Mouse (Mus musculus): Measurements from ENCODE around the gene Pa2g4. TPM values are rescaled to one million over a fixed set of nuclear protein-coding genes. Genes with fewer than 3 reads are reported as not detected.

Pa2g4 gene
- polyA plus RNA-seq (2015; fragmentation: Nextera tagmentation; extraction: Ambion mirVana): 97.4 and 109 TPM in 2 replicates

DNA sequence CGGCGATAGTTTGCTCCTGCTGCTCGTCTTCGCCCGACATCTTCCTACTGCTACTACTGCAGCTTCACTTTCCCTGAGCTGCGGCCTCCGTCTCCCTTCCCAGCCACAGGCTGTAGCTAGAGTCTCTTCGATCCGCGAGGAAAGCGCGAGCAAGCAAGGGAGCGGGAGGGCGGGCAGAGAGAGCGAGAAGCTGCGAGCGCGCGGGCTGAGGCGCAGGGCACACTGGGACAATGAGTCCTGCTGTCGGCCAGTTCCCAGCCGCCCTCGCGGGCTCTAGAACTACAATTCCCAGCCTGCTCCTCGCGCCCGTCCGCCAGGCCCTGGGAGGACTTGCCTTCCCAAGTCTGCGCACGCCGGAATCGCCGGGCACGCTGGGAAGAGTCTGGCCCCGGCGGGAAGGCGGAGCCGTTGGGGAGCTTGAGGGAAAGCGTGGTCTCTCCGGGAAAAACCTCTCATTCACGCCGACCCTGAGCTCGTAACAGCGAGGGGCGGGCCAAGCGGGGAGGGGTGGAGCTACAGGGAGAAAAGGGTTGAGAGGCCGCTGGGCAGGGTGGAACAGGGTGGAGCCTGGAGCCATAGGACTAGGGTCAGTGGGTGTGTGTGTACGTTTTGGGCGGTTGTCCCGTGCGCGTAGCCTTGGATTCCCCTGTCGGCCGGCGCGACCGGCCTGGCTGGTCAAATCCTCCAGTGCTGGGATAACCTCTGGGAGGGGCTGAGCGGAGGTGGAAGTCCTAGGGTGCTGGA, at the start of gene Pa2g4:
Gene Pa2g4 (minus strand): TSS at position 200 of the 744 bp plus-strand sequence.

GRCm38 (mm10) chr10:128589464-128590192, 23.8 kb upstream of the Pa2g4 start, which contains the start of gene Erbb3:
Gene Erbb3, minus strand, starts transcription at chr10:128589652.

DNA sequence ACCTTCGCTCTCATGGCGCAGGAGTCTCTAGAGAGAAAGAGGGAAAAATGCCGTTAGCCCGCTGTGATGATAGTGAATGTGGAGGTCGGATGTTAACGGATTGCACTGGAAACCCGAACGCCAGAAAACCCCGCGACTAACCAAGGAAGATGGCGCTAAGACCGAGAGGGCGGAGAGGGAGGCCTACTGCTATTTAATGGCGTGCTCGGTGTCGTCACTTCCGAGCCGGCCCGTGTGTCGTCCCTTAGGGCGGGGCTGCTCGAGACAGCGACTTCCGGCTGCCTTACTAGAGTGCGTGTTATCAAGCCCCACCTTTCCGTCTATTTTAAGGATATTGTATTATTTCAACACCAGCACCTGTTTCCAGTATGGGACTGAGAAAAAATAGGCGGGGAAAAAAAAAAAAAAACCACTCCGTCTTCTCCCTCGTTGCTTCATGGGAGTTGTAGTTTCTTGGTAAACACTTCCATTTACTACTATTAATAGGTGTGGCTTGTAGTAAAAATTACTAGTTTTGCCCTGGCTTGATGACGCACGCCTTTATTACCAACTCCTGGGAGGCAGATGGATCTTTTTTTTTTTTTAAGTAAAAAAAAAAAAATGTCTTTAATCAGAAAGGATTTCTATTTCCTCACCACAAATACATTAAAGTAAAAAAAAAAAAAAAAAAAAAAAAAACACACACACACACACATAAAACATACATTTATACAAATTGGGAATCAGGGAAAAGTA, 16.7 kb downstream of the Pa2g4 start, which contains the start of gene Rpl41:
Gene Rpl41 (minus strand): TSS at position 359 of the 735 bp plus-strand sequence.

DNA sequence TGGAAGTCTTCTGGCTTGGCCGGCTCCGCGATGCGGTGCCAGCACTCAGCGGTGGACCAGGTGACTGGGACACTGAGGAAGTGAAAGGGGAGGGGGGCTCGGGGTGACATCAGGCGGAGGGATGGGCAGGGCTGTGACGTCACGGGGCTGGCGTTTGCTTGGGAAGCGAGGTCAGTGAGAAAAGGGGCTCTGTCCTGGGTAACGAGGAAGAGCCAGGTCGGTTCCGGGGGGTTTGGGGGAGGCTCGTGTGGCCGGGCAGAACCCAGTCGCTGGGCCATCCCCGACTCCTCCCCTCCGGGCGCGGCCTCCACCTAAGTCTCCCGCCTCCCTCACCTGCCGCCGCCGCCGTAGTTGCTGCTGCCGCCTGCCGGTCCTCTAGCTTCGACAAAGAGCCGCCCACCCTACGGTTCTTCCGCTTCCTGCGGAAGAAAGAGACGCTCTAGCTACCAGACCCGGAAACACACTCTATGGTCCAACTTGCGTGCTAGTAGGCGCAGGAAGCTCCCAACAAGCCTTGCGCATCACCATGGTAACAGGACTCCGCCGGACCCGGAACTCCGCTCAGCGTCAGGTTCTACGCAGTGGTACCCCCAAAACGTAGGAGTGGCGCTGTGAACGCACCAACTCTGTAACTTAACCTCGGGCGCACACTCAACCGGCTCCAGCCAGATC, 18.3 kb downstream of the Pa2g4 start, which contains the start of gene Zc3h10:
Gene Zc3h10 (minus strand): TSS at position 414 of the 672 bp plus-strand sequence.

GRCm38 (mm10) chr10:128525671-128526308, 40.0 kb downstream of the Pa2g4 start, which contains the start of gene Esyt1:
Gene Esyt1, minus strand, starts transcription at chr10:128525871.

Small RNA genes within 50 kb of the gene (microRNA-seq; reads per million reads assigned to microRNA genes)
- gene Gm47275: not detected
- gene Mir6916: not detected
- not detected for gene Mir6917

Other genes with a start within 250 kb of the Pa2g4 start
- 196 and 205 TPM in 2 replicates for gene Cnpy2, start 243.5 kb downstream of the Pa2g4 start, polyA plus RNA-seq (2015; fragmentation: Nextera tagmentation; extraction: Ambion mirVana)
- 251 and 275 TPM in 2 replicates for gene Cs, start 228.3 kb downstream of the Pa2g4 start, polyA plus RNA-seq (2015; fragmentation: Nextera tagmentation; extraction: Ambion mirVana)
- gene Coq10a, start 197.0 kb downstream of the Pa2g4 start, polyA plus RNA-seq (2015; fragmentation: Nextera tagmentation; extraction: Ambion mirVana): 53.4 and 56.3 TPM in 2 replicates
- gene Ankrd52, start 188.9 kb downstream of the Pa2g4 start, polyA plus RNA-seq (2015; fragmentation: Nextera tagmentation; extraction: Ambion mirVana): 10.7 and 13.3 TPM in 2 replicates
- 0.67 and 1.3 TPM in 2 replicates for gene Slc39a5, start 164.8 kb downstream of the Pa2g4 start, polyA plus RNA-seq (2015; fragmentation: Nextera tagmentation; extraction: Ambion mirVana)
- gene Nabp2, start 154.5 kb downstream of the Pa2g4 start, polyA plus RNA-seq (2015; fragmentation: Nextera tagmentation; extraction: Ambion mirVana): 145 TPM in 2 replicates
- gene Rnf41, start 154.3 kb downstream of the Pa2g4 start, polyA plus RNA-seq (2015; fragmentation: Nextera tagmentation; extraction: Ambion mirVana): 65.5 and 72.9 TPM in 2 replicates
- 93.1 and 115 TPM in 2 replicates for gene Smarcc2, start 106.7 kb downstream of the Pa2g4 start, polyA plus RNA-seq (2015; fragmentation: Nextera tagmentation; extraction: Ambion mirVana)
- gene Myl6, start 71.8 kb downstream of the Pa2g4 start, polyA plus RNA-seq (2015; fragmentation: Nextera tagmentation; extraction: Ambion mirVana): 1,126 and 1,148 TPM in 2 replicates
- 8.3 and 8.4 TPM in 2 replicates for gene Myl6b, start 67.3 kb downstream of the Pa2g4 start, polyA plus RNA-seq (2015; fragmentation: Nextera tagmentation; extraction: Ambion mirVana)
- 16.5 and 17.8 TPM in 2 replicates for gene Esyt1, start 40.1 kb downstream of the Pa2g4 start, polyA plus RNA-seq (2015; fragmentation: Nextera tagmentation; extraction: Ambion mirVana)
- 13.7 and 14.0 TPM in 2 replicates for gene Zc3h10, start 18.2 kb downstream of the Pa2g4 start, polyA plus RNA-seq (2015; fragmentation: Nextera tagmentation; extraction: Ambion mirVana)
- 2,536 and 2,780 TPM in 2 replicates for gene Rpl41, start 16.7 kb downstream of the Pa2g4 start, polyA plus RNA-seq (2015; fragmentation: Nextera tagmentation; extraction: Ambion mirVana)
- gene Erbb3, start 23.7 kb upstream of the Pa2g4 start, polyA plus RNA-seq (2015; fragmentation: Nextera tagmentation; extraction: Ambion mirVana): 2.8 and 3.5 TPM in 2 replicates
- gene Rps26, start 60.8 kb upstream of the Pa2g4 start, polyA plus RNA-seq (2015; fragmentation: Nextera tagmentation; extraction: Ambion mirVana): 392 and 465 TPM in 2 replicates
- 9.8 and 13.8 TPM in 2 replicates for gene Ikzf4, start 80.0 kb upstream of the Pa2g4 start, polyA plus RNA-seq (2015; fragmentation: Nextera tagmentation; extraction: Ambion mirVana)
- 14.1 and 17.0 TPM in 2 replicates for gene Suox, start 108.1 kb upstream of the Pa2g4 start, polyA plus RNA-seq (2015; fragmentation: Nextera tagmentation; extraction: Ambion mirVana)
- 92.5 and 96.1 TPM in 2 replicates for gene Rab5b, start 130.3 kb upstream of the Pa2g4 start, polyA plus RNA-seq (2015; fragmentation: Nextera tagmentation; extraction: Ambion mirVana)
- gene Pmel, start 138.2 kb upstream of the Pa2g4 start, polyA plus RNA-seq (2015; fragmentation: Nextera tagmentation; extraction: Ambion mirVana): 1.3 and 1.7 TPM in 2 replicates
- 11.6 and 12.0 TPM in 2 replicates for gene Cdk2, start 139.0 kb upstream of the Pa2g4 start, polyA plus RNA-seq (2015; fragmentation: Nextera tagmentation; extraction: Ambion mirVana)
- gene Dgka, start 178.9 kb upstream of the Pa2g4 start, polyA plus RNA-seq (2015; fragmentation: Nextera tagmentation; extraction: Ambion mirVana): 5.9 and 6.3 TPM in 2 replicates
- 42.0 and 51.6 TPM in 2 replicates for gene Pym1, start 181.9 kb upstream of the Pa2g4 start, polyA plus RNA-seq (2015; fragmentation: Nextera tagmentation; extraction: Ambion mirVana)
- gene Mmp19, start 224.9 kb upstream of the Pa2g4 start, polyA plus RNA-seq (2015; fragmentation: Nextera tagmentation; extraction: Ambion mirVana): 0.54 and 0.62 TPM in 2 replicates
- 36.2 and 37.3 TPM in 2 replicates for gene Dnajc14, start 238.1 kb upstream of the Pa2g4 start, polyA plus RNA-seq (2015; fragmentation: Nextera tagmentation; extraction: Ambion mirVana)
- gene Tmem198b, start 238.4 kb upstream of the Pa2g4 start, polyA plus RNA-seq (2015; fragmentation: Nextera tagmentation; extraction: Ambion mirVana): 17.7 TPM in 2 replicates

Data from neural tube, postnatal 0 days (tissue).